ENCODE assay signal across 28 mouse cellular contexts in genomic region chrX:145477003-145477724, GRCm38 (mm10). TPM values are rescaled to one million over a fixed set of nuclear protein-coding genes. Genes with fewer than 3 reads are reported as not detected.
DNase-seq lines count a peak whose midpoint lies in the region; ATAC-seq and TF ChIP-seq lines count a peak whose summit lies in the region.
"Had no signal": no experiment of that assay in that cellular context is flagged by ENCODE, and none has a peak within 500 bp of the region (broad histone marks: within the 10 kb centered on the region; RNA-seq: fewer than 3 reads in every experiment).

No protein-coding gene starts in this region.

- no peak for TF ChIP-seq CTCF in kidney, adult 2 months (conservative IDR thresholded peaks at IDR 0.05; ENCODE audit: insufficient read depth, insufficient read length, low read depth, low read length)

- peak overlapping the region; percentile 78 for H3K27ac ChIP-seq in forebrain, embryonic 14.5 days (ENCODE audit: low read depth, low read length)
- no peak overlapping the region for H3K27ac ChIP-seq in forebrain, embryonic 11.5 days (ENCODE audit: low read depth, low read length)
- 0 out of 2 replicates have a peak overlapping the region, but pooled peaks have one; percentile 38 for H3K27ac ChIP-seq in kidney, adult 2 months (ENCODE audit: insufficient read depth, low read depth, low read length)
- H3K27ac ChIP-seq in forebrain, embryonic 16.5 days (ENCODE audit: low read length), result peak overlapping the region; percentile 44; the same call in 1 of the 2 replicates
- H3K27ac ChIP-seq: heart, embryonic 10.5 days; heart, embryonic 15.5 days; liver, embryonic 14.5 days; macrophage; stomach, postnatal 0 days had no signal

- no peak for TF ChIP-seq POLR2A in kidney, adult 2 months (IDR thresholded peaks at IDR 0.05; ENCODE audit: low read depth, low read length)

- no peaks in the 10 kb centered on the region for H3K9me3 ChIP-seq in forebrain, embryonic 14.5 days (replicated peaks; ENCODE audit: control insufficient read depth, low read length)
- no peaks in the 10 kb centered on the region for H3K9me3 ChIP-seq in forebrain, embryonic 11.5 days (ENCODE audit: control insufficient read depth, low read length)
- no peaks in the 10 kb centered on the region for H3K9me3 ChIP-seq in forebrain, embryonic 16.5 days (ENCODE audit: control insufficient read depth, low read length)
- H3K9me3 ChIP-seq: heart, embryonic 10.5 days; heart, embryonic 15.5 days had no signal

- no peaks in the 10 kb centered on the region for H3K27me3 ChIP-seq in forebrain, embryonic 14.5 days (replicated peaks; ENCODE audit: control insufficient read depth, insufficient read depth, low read length)
- H3K27me3 ChIP-seq in forebrain, embryonic 11.5 days (ENCODE audit: control insufficient read depth, insufficient read depth, low read length), result peaks cover 4% of the 10 kb centered on the region; the same call in 1 of the 2 replicates
- no peaks in the 10 kb centered on the region for H3K27me3 ChIP-seq in kidney, adult 2 months (replicated peaks; ENCODE audit: control insufficient read depth, insufficient read depth, low read length)
- no peaks in the 10 kb centered on the region for H3K27me3 ChIP-seq in forebrain, embryonic 16.5 days (replicated peaks; ENCODE audit: control insufficient read depth, insufficient read depth, low read length)
- H3K27me3 ChIP-seq: CH12.LX; heart, embryonic 15.5 days had no signal

- DNase-seq in cerebellum, adult 11-12 months, result no peak
- no peak for DNase-seq in forebrain, embryonic 14.5 days (ENCODE audit: low spot score)
- no peak for DNase-seq in forebrain, embryonic 11.5 days (ENCODE audit: low spot score)
- peak; percentile 22 for DNase-seq in kidney, adult 2 months
- DNase-seq in kidney, postnatal 10 days, result no peak
- DNase-seq in c-Kit-positive CD71-positive TER-119-positive erythroid progenitor cells, embryonic 14.5 days (ENCODE audit: low spot score), result no peak
- DNase-seq: adrenal gland, adult 2 months; adrenal gland, postnatal 36 days; cerebellum, adult 11 months; cerebellum, postnatal 25 days; gastrocnemius, postnatal 14 days; heart, adult 11 months; kidney, adult 18-20 months; kidney, postnatal 14 days; liver; lung, adult 2 months; lung, postnatal 10 days; midbrain, embryonic 14.5 days; thymus, postnatal 4 days had no signal

- WGBS in forebrain, embryonic 14.5 days, result 43% methylated on average over 5 of the region's 5 CpGs
- WGBS in forebrain, embryonic 11.5 days, result 68% methylated on average over 5 of the region's 5 CpGs
- WGBS in kidney, adult 2 months, result 65% methylated on average over 5 of the region's 5 CpGs
- 27% methylated on average over 5 of the region's 5 CpGs for WGBS in forebrain, embryonic 16.5 days

- H3K9ac ChIP-seq in forebrain, embryonic 14.5 days (ENCODE audit: low read length), result no peak overlapping the region
- no peak overlapping the region for H3K9ac ChIP-seq in forebrain, embryonic 11.5 days (ENCODE audit: low read length)
- H3K9ac ChIP-seq in forebrain, embryonic 16.5 days (replicated peaks; ENCODE audit: low read depth, low read length), result no peak overlapping the region
- H3K9ac ChIP-seq: heart, embryonic 15.5 days; liver, embryonic 14.5 days had no signal

- H3K36me3 ChIP-seq in forebrain, embryonic 14.5 days (ENCODE audit: control insufficient read depth, insufficient read depth, low read length), result no peaks in the 10 kb centered on the region
- H3K36me3 ChIP-seq in forebrain, embryonic 11.5 days (ENCODE audit: control insufficient read depth, insufficient read depth, low read length), result no peaks in the 10 kb centered on the region
- no peaks in the 10 kb centered on the region for H3K36me3 ChIP-seq in kidney, adult 2 months (ENCODE audit: control insufficient read depth, insufficient read depth, low read length)
- no peaks in the 10 kb centered on the region for H3K36me3 ChIP-seq in forebrain, embryonic 16.5 days (ENCODE audit: control insufficient read depth, insufficient read depth)
- H3K36me3 ChIP-seq: heart, embryonic 15.5 days had no signal

- no peaks in the 10 kb centered on the region for H3K4me1 ChIP-seq in forebrain, embryonic 14.5 days (ENCODE audit: control insufficient read depth, insufficient read depth, low read length)
- H3K4me1 ChIP-seq in forebrain, embryonic 11.5 days (replicated peaks; ENCODE audit: control insufficient read depth, insufficient read depth, low read length), result no peaks in the 10 kb centered on the region
- no peaks in the 10 kb centered on the region for H3K4me1 ChIP-seq in kidney, adult 2 months (ENCODE audit: control insufficient read depth, insufficient read depth, low read length)
- peaks cover 6% of the 10 kb centered on the region for H3K4me1 ChIP-seq in forebrain, embryonic 16.5 days (replicated peaks; ENCODE audit: control insufficient read depth, insufficient read depth, low read length)
- H3K4me1 ChIP-seq: heart, embryonic 15.5 days had no signal

- H3K4me3 ChIP-seq in forebrain, embryonic 14.5 days (ENCODE audit: low read depth, low read length), result no peak overlapping the region
- no peak overlapping the region for H3K4me3 ChIP-seq in forebrain, embryonic 11.5 days (ENCODE audit: low read depth, low read length)
- no peak overlapping the region for H3K4me3 ChIP-seq in kidney, adult 2 months (ENCODE audit: insufficient read depth, low read depth, low read length)
- H3K4me3 ChIP-seq in forebrain, embryonic 16.5 days (replicated peaks; ENCODE audit: low read length), result no peak overlapping the region
- H3K4me3 ChIP-seq: heart, embryonic 10.5 days; heart, embryonic 15.5 days had no signal

- H3K4me2 ChIP-seq in forebrain, embryonic 14.5 days (ENCODE audit: low read length), result no peak overlapping the region
- no peak overlapping the region for H3K4me2 ChIP-seq in forebrain, embryonic 11.5 days (ENCODE audit: low read depth, low read length, severe bottlenecking)
- no peak overlapping the region for H3K4me2 ChIP-seq in forebrain, embryonic 16.5 days (ENCODE audit: low read length)
- H3K4me2 ChIP-seq: heart, embryonic 15.5 days had no signal

- 0 out of 2 replicates have a peak, but pooled peaks have one; percentile 52 for ATAC-seq in cerebellum, adult (ENCODE audit: insufficient number of reproducible peaks, low FRiP score, low TSS enrichment)
- ATAC-seq in forebrain, embryonic 14.5 days, result peak; percentile 78
- no peak for ATAC-seq in forebrain, embryonic 11.5 days (replicated peaks; ENCODE audit: low FRiP score)
- peak; percentile 70 for ATAC-seq in forebrain, embryonic 16.5 days
- ATAC-seq: activated CD4-positive, CD25-positive, alpha-beta regulatory T cell, adult 4 months had no signal

RNA-seq across cellular contexts. Expression of gene Amot, which starts 27.8 kb away (rescaled TPM):
- 6.9 and 7.9 TPM in 2 replicates for polyA plus RNA-seq in forebrain, embryonic 14.5 days (2014; fragmentation: Nextera tagmentation; extraction: Ambion mirVana)
- 17.2 and 17.5 TPM in 2 replicates for polyA plus RNA-seq in forebrain, embryonic 11.5 days (2014; fragmentation: Nextera tagmentation; extraction: Ambion mirVana)
- polyA plus RNA-seq in kidney, adult 2 months (2012; rRNA removed), result 23.4 and 24.6 TPM in 2 replicates
- polyA plus RNA-seq in forebrain, embryonic 16.5 days (2015; fragmentation: Nextera tagmentation; extraction: Ambion mirVana), result 10.2 and 10.6 TPM in 2 replicates
